Mouse (Mus musculus) frontal cortex, postnatal 10 days (tissue): ENCODE measurements at regions not wholly inside any gene's neighbourhood (a gene's known extent, or its start where the extent isn't known, plus 50 kb on each side); places are given as distances from the start of the nearest gene placed in this dataset.

Experiments used
- DNase-seq, 2 experiments: peaks; one replicate each; pipeline ENCODE4 v3.0.0; 2022; ENCODE audit warnings: low spot score in 2 of 2, mixed read lengths in 1 of 2

GRCm38 (mm10) chr3:34136385-34136784 lies 55.3 kb upstream of the Dnajc19 start:
- no peak for DNase-seq
